Mouse (Mus musculus) limb, embryonic 10.5 days (tissue): Measurements from ENCODE around the gene Ncoa7. TPM values are rescaled to one million over a fixed set of nuclear protein-coding genes. Genes with fewer than 3 reads are reported as not detected.
A peak's percentile ranks its signal among the peaks of the same experiment; 100 is the strongest.

Experiments used
- DNase-seq: peaks from one replicate; pipeline ENCODE4 v3.0.0-alpha.2; 2017; ENCODE audit warnings: low spot score
- H3K27ac ChIP-seq: fragments of 300-500 bp; sonication (generic); 2 replicates; pipeline ENCODE4 v1.5.1; 2016; ENCODE audit warnings: mild to moderate bottlenecking
- H3K27me3 ChIP-seq: fragments of 300-500 bp; sonication (generic); 2 replicates; pipeline ENCODE4 v1.6.1; 2016; ENCODE audit warnings: low read depth, mild to moderate bottlenecking; ENCODE audit not compliant: poor library complexity, severe bottlenecking
- H3K36me3 ChIP-seq: fragments of 300-500 bp; sonication (generic); 2 replicates; pipeline ENCODE4 v1.6.1; 2016; ENCODE audit warnings: mild to moderate bottlenecking, moderate library complexity
- H3K4me1 ChIP-seq: fragments of 300-500 bp; sonication (generic); 2 replicates; pipeline ENCODE4 v1.6.1; 2016
- H3K4me3 ChIP-seq: fragments of 300-500 bp; sonication (generic); 2 replicates; pipeline ENCODE4 v1.5.1; 2016; ENCODE audit warnings: mild to moderate bottlenecking, moderate library complexity
- H3K9me3 ChIP-seq: fragments of 300-500 bp; sonication (generic); replicated peaks from 2 replicates; pipeline ENCODE4 v1.6.1; 2016; ENCODE audit warnings: mild to moderate bottlenecking
- WGBS: fragments of 180-500 bp; shearing (Covaris S2); methylation state at CpG from one replicate; pipeline ENCODE4 v1.1.7; 2016; 5-methylcytosine and 5-hydroxymethylcytosine counted together
- polyA plus RNA-seq: library from polyadenylated mRNA; unstranded; fragments of >200 nt; fragmentation: Nextera tagmentation; extraction: Ambion mirVana; gene quantifications from 2 replicates; pipeline ENCODE4 v1.2.1, GENCODE M21; 2016

Ncoa7 gene
- polyA plus RNA-seq, 1 experiment from 2014 or later: 8.2 TPM

- 0 out of 2 replicates have a peak, but pooled peaks cover 2% of the 10 kb centered on the region for H3K36me3 ChIP-seq
- no peaks in the 10 kb centered on the region for H3K27me3 ChIP-seq
- WGBS: 97% methylated on average over 3 of the region's 3 CpGs
- no peak overlapping the region for H3K4me3 ChIP-seq
- DNase-seq: no peak
- no peaks in the 10 kb centered on the region; the same call in 1 of the 2 replicates for H3K9me3 ChIP-seq
- H3K27ac ChIP-seq: no peak overlapping the region
- no peaks in the 10 kb centered on the region for H3K4me1 ChIP-seq
Measured at GRCm38 (mm10) chr10:30720556-30720955, 82.6 kb downstream of the Ncoa7 start.

- Histone ChIP-seq H3K4me1 (no peaks in the 10 kb centered on the region), H3K9me3 (no peaks in the 10 kb centered on the region; the same call in 1 of the 2 replicates), H3K27ac (no peak overlapping the region), H3K36me3 (0 out of 2 replicates have a peak, but pooled peaks cover 2% of the 10 kb centered on the region), H3K4me3 (no peak overlapping the region), H3K27me3 (no peaks in the 10 kb centered on the region)
- no peak for DNase-seq
- WGBS: 88% methylated on average over 1 of the region's 1 CpGs
Measured at GRCm38 (mm10) chr10:30719947-30720346, 83.2 kb downstream of the Ncoa7 start.

GRCm38 (mm10) chr10:30718703-30719340 is 84.3 kb downstream of the Ncoa7 start:
- H3K4me3 ChIP-seq: no peak overlapping the region
- H3K9me3 ChIP-seq: no peaks in the 10 kb centered on the region; the same call in 1 of the 2 replicates
- WGBS: 33% methylated on average over 4 of the region's 4 CpGs
- no peak overlapping the region for H3K27ac ChIP-seq
- 0 out of 2 replicates have a peak, but pooled peaks cover 2% of the 10 kb centered on the region for H3K36me3 ChIP-seq
- DNase-seq: peak; percentile 34
- H3K27me3 ChIP-seq: no peaks in the 10 kb centered on the region
- no peaks in the 10 kb centered on the region for H3K4me1 ChIP-seq

- H3K4me1 ChIP-seq: no peaks in the 10 kb centered on the region
- H3K9me3 ChIP-seq: no peaks in the 10 kb centered on the region; the same call in 1 of the 2 replicates
- DNase-seq: no peak
- no peaks in the 10 kb centered on the region for H3K27me3 ChIP-seq
- H3K4me3 ChIP-seq: no peak overlapping the region
- 0 out of 2 replicates have a peak, but pooled peaks cover 2% of the 10 kb centered on the region for H3K36me3 ChIP-seq
- no peak overlapping the region for H3K27ac ChIP-seq
Measured at GRCm38 (mm10) chr10:30716171-30716570, 87.0 kb downstream of the Ncoa7 start.

- no peaks in the 10 kb centered on the region for H3K9me3 ChIP-seq
- 86% methylated on average over 1 of the region's 1 CpGs for whole genome bisulfite sequencing
- no peak overlapping the region for H3K4me3 ChIP-seq
- no peaks in the 10 kb centered on the region for H3K36me3 ChIP-seq
- no peaks in the 10 kb centered on the region for H3K4me1 ChIP-seq
- H3K27ac ChIP-seq: no peak overlapping the region
- no peak for DNase-seq
- no peaks in the 10 kb centered on the region for H3K27me3 ChIP-seq
Measured at GRCm38 (mm10) chr10:30712540-30712939, 90.6 kb downstream of the Ncoa7 start.

- no peaks in the 10 kb centered on the region for H3K27me3 ChIP-seq
- H3K36me3 ChIP-seq: no peaks in the 10 kb centered on the region
- no peak overlapping the region for H3K27ac ChIP-seq
- no peak overlapping the region for H3K4me3 ChIP-seq
- 93% methylated on average over 7 of the region's 7 CpGs for WGBS
- no peak for DNase-seq
- H3K4me1 ChIP-seq: no peaks in the 10 kb centered on the region
- no peaks in the 10 kb centered on the region for H3K9me3 ChIP-seq
Measured at GRCm38 (mm10) chr10:30709846-30710403, 93.2 kb downstream of the Ncoa7 start.

- Histone ChIP-seq H3K4me1 (no peaks in the 10 kb centered on the region), H3K4me3 (no peak overlapping the region), H3K27me3 (no peaks in the 10 kb centered on the region), H3K9me3 (no peaks in the 10 kb centered on the region), H3K27ac (no peak overlapping the region), H3K36me3 (no peaks in the 10 kb centered on the region)
- 93% methylated on average over 5 of the region's 5 CpGs for WGBS
- DNase-seq: no peak
Measured at GRCm38 (mm10) chr10:30708039-30708438, 95.1 kb downstream of the Ncoa7 start.

GRCm38 (mm10) chr10:30702663-30703062 is 100.5 kb downstream of the Ncoa7 start:
- no peaks in the 10 kb centered on the region for H3K27me3 ChIP-seq
- 86% methylated on average over 1 of the region's 1 CpGs for WGBS
- DNase-seq: no peak
- H3K9me3 ChIP-seq: no peaks in the 10 kb centered on the region
- H3K4me1 ChIP-seq: no peaks in the 10 kb centered on the region
- no peak overlapping the region for H3K4me3 ChIP-seq
- no peaks in the 10 kb centered on the region for H3K36me3 ChIP-seq
- no peak overlapping the region for H3K27ac ChIP-seq

GRCm38 (mm10) chr10:30686862-30687261 is 116.3 kb downstream of the Ncoa7 start:
- WGBS: 93% methylated on average over 3 of the region's 3 CpGs
- H3K27me3 ChIP-seq: no peaks in the 10 kb centered on the region
- H3K4me3 ChIP-seq: no peak overlapping the region
- H3K9me3 ChIP-seq: no peaks in the 10 kb centered on the region
- H3K36me3 ChIP-seq: peaks cover 11% of the 10 kb centered on the region; the same call in 1 of the 2 replicates
- DNase-seq: no peak
- no peak overlapping the region for H3K27ac ChIP-seq
- H3K4me1 ChIP-seq: no peaks in the 10 kb centered on the region

- WGBS: 93% methylated on average over 4 of the region's 4 CpGs
- no peaks in the 10 kb centered on the region for H3K36me3 ChIP-seq
- no peak overlapping the region for H3K4me3 ChIP-seq
- no peaks in the 10 kb centered on the region for H3K27me3 ChIP-seq
- H3K4me1 ChIP-seq: no peaks in the 10 kb centered on the region
- no peak overlapping the region for H3K27ac ChIP-seq
- no peaks in the 10 kb centered on the region for H3K9me3 ChIP-seq
- DNase-seq: no peak
Measured at GRCm38 (mm10) chr10:30683449-30683848, 119.7 kb downstream of the Ncoa7 start.

GRCm38 (mm10) chr10:30679756-30680155 is 123.4 kb downstream of the Ncoa7 start:
- Histone ChIP-seq H3K36me3 (no peaks in the 10 kb centered on the region), H3K4me3 (no peak overlapping the region), H3K27me3 (no peaks in the 10 kb centered on the region), H3K27ac (no peak overlapping the region), H3K9me3 (no peaks in the 10 kb centered on the region), H3K4me1 (no peaks in the 10 kb centered on the region)
- 90% methylated on average over 2 of the region's 2 CpGs for WGBS
- DNase-seq: no peak

- no peak overlapping the region for H3K4me3 ChIP-seq
- H3K27ac ChIP-seq: no peak overlapping the region
- no peaks in the 10 kb centered on the region for H3K9me3 ChIP-seq
- no peak for DNase-seq
- H3K4me1 ChIP-seq: no peaks in the 10 kb centered on the region
- no peaks in the 10 kb centered on the region for H3K27me3 ChIP-seq
- no peaks in the 10 kb centered on the region for H3K36me3 ChIP-seq
- 77% methylated on average over 2 of the region's 2 CpGs for WGBS
Measured at GRCm38 (mm10) chr10:30678051-30678450, 125.1 kb downstream of the Ncoa7 start.

GRCm38 (mm10) chr10:30674825-30675224 is 128.3 kb downstream of the Ncoa7 start:
- Histone ChIP-seq H3K27me3 (no peaks in the 10 kb centered on the region), H3K4me3 (no peak overlapping the region), H3K9me3 (no peaks in the 10 kb centered on the region), H3K4me1 (no peaks in the 10 kb centered on the region), H3K27ac (no peak overlapping the region), H3K36me3 (no peaks in the 10 kb centered on the region)
- DNase-seq: no peak
- WGBS: 94% methylated on average over 3 of the region's 3 CpGs
